Mouse (Mus musculus) spleen, embryonic (tissue): ENCODE measurements around the gene Ecd.

ENCODE experiments used
- CTCF ChIA-PET: fragments of 350-600 bp; sonication (Branson Sonifier 250); formaldehyde crosslinking; loops from one replicate; lab custom pipeline; 2022; lab: Charles Lee

The Ecd gene

GRCm38 (mm10) chr14:20331316-20331715 lies 16.6 kb downstream of the Ecd start:
- CTCF ChIA-PET, result no interaction called here

GRCm38 (mm10) chr14:20328474-20328873 lies 19.4 kb downstream of the Ecd start:
- CTCF ChIA-PET, result no interaction called here

GRCm38 (mm10) chr14:20324196-20324595 lies 23.7 kb downstream of the Ecd start:
- CTCF ChIA-PET, result no interaction called here

- CTCF ChIA-PET, result no interaction called here
Observed at GRCm38 (mm10) chr14:20319420-20319819, 28.5 kb downstream of the Ecd start.

- CTCF ChIA-PET, result no interaction called here
Observed at GRCm38 (mm10) chr14:20315137-20315536, 32.8 kb downstream of the Ecd start.

- CTCF ChIA-PET, result interaction anchor here (0.7 kb wide), 1 partner anchor 115 kb away, joined by 3 read pairs; no protein-coding TSS in a partner anchor
Observed at GRCm38 (mm10) chr14:20305085-20305484, 42.8 kb downstream of the Ecd start.

GRCm38 (mm10) chr14:20298131-20298530 lies 49.8 kb downstream of the Ecd start:
- CTCF ChIA-PET, result interaction anchor here (0.9 kb wide), 1 partner anchor 29 kb away, joined by 3 read pairs; no protein-coding TSS in a partner anchor

- CTCF ChIA-PET, result interaction anchor here (0.9 kb wide), 1 partner anchor 28 kb away, joined by 3 read pairs; no protein-coding TSS in a partner anchor
Observed at GRCm38 (mm10) chr14:20297616-20298015, 50.3 kb downstream of the Ecd start.

- CTCF ChIA-PET, result interaction anchor here (0.6 kb wide), 2 partner anchors 69 to 232 kb away, joined by 9 to 11 read pairs; no protein-coding TSS in a partner anchor
Observed at GRCm38 (mm10) chr14:20294947-20295346, 53.0 kb downstream of the Ecd start.

GRCm38 (mm10) chr14:20294117-20294892 lies 53.6 kb downstream of the Ecd start, which contains the start of gene Nudt13:
TSS of gene Nudt13 (plus strand) at chr14:20294697.
- CTCF ChIA-PET, result interaction anchor here (0.5 to 0.6 kb wide), 2 partner anchors 69 to 83 kb away, joined by 9 to 11 read pairs; no protein-coding TSS in a partner anchor

- CTCF ChIA-PET, result interaction anchor here (0.5 kb wide), 1 partner anchor 367 kb away, joined by 8 read pairs; no protein-coding TSS in a partner anchor
Observed at GRCm38 (mm10) chr14:20291391-20291790, 56.5 kb downstream of the Ecd start.
